Mouse (Mus musculus) liver, embryonic 15.5 days (tissue): ENCODE data around the gene Itgal. TPM values are rescaled to one million over a fixed set of nuclear protein-coding genes. Genes with fewer than 3 reads are reported as not detected.

Experiments
- ATAC-seq: fragments of 200-750 bp; cut with Nextera tagmentation; 2 replicates; pipeline ENCODE4 v1.8.0; 2017; ENCODE audit warnings: moderate number of reproducible peaks, mild to moderate bottlenecking, moderate library complexity; ENCODE audit not compliant: insufficient read depth
- H3K27ac ChIP-seq: fragments of 300-500 bp; sonication (generic); replicated peaks from 2 replicates; pipeline ENCODE4 v1.5.1; 2015; ENCODE audit warnings: mild to moderate bottlenecking, inconsistent platforms
- H3K27me3 ChIP-seq: fragments of 300-500 bp; sonication (generic); 2 replicates; pipeline ENCODE4 v1.6.1; 2015; ENCODE audit warnings: mild to moderate bottlenecking, inconsistent platforms
- H3K36me3 ChIP-seq: fragments of 300-500 bp; sonication (generic); replicated peaks from 2 replicates; pipeline ENCODE4 v1.6.1; 2015; ENCODE audit warnings: moderate library complexity, mild to moderate bottlenecking, inconsistent platforms
- H3K4me1 ChIP-seq: fragments of 300-500 bp; sonication (generic); replicated peaks from 2 replicates; pipeline ENCODE4 v1.6.1; 2015; ENCODE audit warnings: inconsistent platforms
- H3K4me2 ChIP-seq: fragments of 300-500 bp; sonication (generic); 2 replicates; pipeline ENCODE4 v1.6.1; 2015; ENCODE audit warnings: moderate library complexity, mild to moderate bottlenecking, inconsistent platforms
- H3K4me3 ChIP-seq: fragments of 300-500 bp; sonication (generic); replicated peaks from 2 replicates; pipeline ENCODE4 v1.5.1; 2015; ENCODE audit warnings: mild to moderate bottlenecking, inconsistent platforms
- H3K9ac ChIP-seq: fragments of 300-500 bp; sonication (generic); 2 replicates; pipeline ENCODE4 v1.6.1; 2015; ENCODE audit warnings: moderate library complexity, mild to moderate bottlenecking, inconsistent platforms
- H3K9me3 ChIP-seq: fragments of 300-500 bp; sonication (generic); replicated peaks from 2 replicates; pipeline ENCODE4 v1.6.1; 2016; ENCODE audit warnings: inconsistent platforms
- WGBS: fragments of 180-500 bp; shearing (Covaris S2); methylation state at CpG from one replicate; pipeline ENCODE4 v1.1.7; 2015; ENCODE audit warnings: mixed read lengths; ENCODE audit not compliant: insufficient replicate concordance; 5-methylcytosine and 5-hydroxymethylcytosine counted together
- polyA plus RNA-seq: library from polyadenylated mRNA; unstranded; fragments of >200 nt; fragmentation: Nextera tagmentation; extraction: Ambion mirVana; gene quantifications from 2 replicates; pipeline ENCODE4 v1.2.1, GENCODE M21; 2015

Gene Itgal
- polyA plus RNA-seq, 1 experiment from 2014 or later: 6.2 TPM

- Histone ChIP-seq H3K9ac (no peak overlapping the region), H3K27ac (no peak overlapping the region), H3K4me2 (no peak overlapping the region), H3K27me3 (no peaks in the 10 kb centered on the region), H3K4me1 (peaks cover 50% of the 10 kb centered on the region), H3K9me3 (no peaks in the 10 kb centered on the region), H3K36me3 (peaks cover 5% of the 10 kb centered on the region; the same call in 1 of the 2 replicates), H3K4me3 (no peak overlapping the region)
- WGBS: 43% methylated on average over 10 of the region's 10 CpGs
- ATAC-seq: no peak
Measured at GRCm38 (mm10) chr7:127262218-127262961, 33.7 kb upstream of the Itgal start.

- ATAC-seq: no peak
- no peaks in the 10 kb centered on the region for H3K27me3 ChIP-seq
- H3K9ac ChIP-seq: no peak overlapping the region
- H3K27ac ChIP-seq: no peak overlapping the region
- 90% methylated on average over 3 of the region's 3 CpGs for WGBS
- no peak overlapping the region for H3K4me3 ChIP-seq
- peaks cover 45% of the 10 kb centered on the region for H3K4me1 ChIP-seq
- no peak overlapping the region for H3K4me2 ChIP-seq
- H3K9me3 ChIP-seq: no peaks in the 10 kb centered on the region
- H3K36me3 ChIP-seq: peaks cover 9% of the 10 kb centered on the region; the same call in 1 of the 2 replicates
Measured at GRCm38 (mm10) chr7:127263526-127263925, 32.5 kb upstream of the Itgal start.

GRCm38 (mm10) chr7:127270256-127270655 lies 25.8 kb upstream of the Itgal start:
- 52% methylated on average over 2 of the region's 2 CpGs for WGBS
- peaks cover 38% of the 10 kb centered on the region for H3K36me3 ChIP-seq
- no peak overlapping the region for H3K4me2 ChIP-seq
- H3K27ac ChIP-seq: no peak overlapping the region
- H3K27me3 ChIP-seq: no peaks in the 10 kb centered on the region
- H3K9me3 ChIP-seq: no peaks in the 10 kb centered on the region
- no peak overlapping the region for H3K4me3 ChIP-seq
- no peak for ATAC-seq
- H3K9ac ChIP-seq: no peak overlapping the region
- H3K4me1 ChIP-seq: peaks cover 46% of the 10 kb centered on the region

- H3K9ac ChIP-seq: no peak overlapping the region
- no peak overlapping the region for H3K27ac ChIP-seq
- H3K4me1 ChIP-seq: peaks cover 48% of the 10 kb centered on the region
- no peak overlapping the region for H3K4me2 ChIP-seq
- WGBS: 54% methylated on average over 5 of the region's 5 CpGs
- peaks cover 38% of the 10 kb centered on the region for H3K36me3 ChIP-seq
- H3K27me3 ChIP-seq: no peaks in the 10 kb centered on the region
- ATAC-seq: no peak
- no peaks in the 10 kb centered on the region for H3K9me3 ChIP-seq
- no peak overlapping the region for H3K4me3 ChIP-seq
Measured at GRCm38 (mm10) chr7:127270666-127271065, 25.4 kb upstream of the Itgal start.

GRCm38 (mm10) chr7:127271093-127271492 lies 25.0 kb upstream of the Itgal start:
- Histone ChIP-seq H3K36me3 (peaks cover 38% of the 10 kb centered on the region), H3K27ac (no peak overlapping the region), H3K9me3 (no peaks in the 10 kb centered on the region), H3K4me2 (peak overlapping the region; percentile 93), H3K9ac (no peak overlapping the region; the same call in 1 of the 2 replicates), H3K27me3 (no peaks in the 10 kb centered on the region), H3K4me1 (peaks cover 48% of the 10 kb centered on the region), H3K4me3 (peak overlapping the region; percentile 29)
- 81% methylated on average over 4 of the region's 4 CpGs for whole genome bisulfite sequencing
- no peak for ATAC-seq

- H3K4me2 ChIP-seq: peak overlapping the region; percentile 93
- no peak overlapping the region for H3K27ac ChIP-seq
- WGBS: 85% methylated on average over 15 of the region's 15 CpGs
- peaks cover 38% of the 10 kb centered on the region for H3K36me3 ChIP-seq
- peak overlapping the region; percentile 87 for H3K4me3 ChIP-seq
- no peak for ATAC-seq
- H3K9ac ChIP-seq: peak overlapping the region; percentile 92
- H3K4me1 ChIP-seq: peaks cover 56% of the 10 kb centered on the region
- no peaks in the 10 kb centered on the region for H3K27me3 ChIP-seq
- no peaks in the 10 kb centered on the region for H3K9me3 ChIP-seq
Measured at GRCm38 (mm10) chr7:127272566-127272965, 23.5 kb upstream of the Itgal start.

- Histone ChIP-seq H3K4me2 (peak overlapping the region; percentile 93), H3K9me3 (no peaks in the 10 kb centered on the region), H3K27ac (peak overlapping the region; percentile 87), H3K36me3 (peaks cover 36% of the 10 kb centered on the region), H3K4me3 (peak overlapping the region; percentile 87), H3K9ac (peak overlapping the region; percentile 92), H3K4me1 (peaks cover 60% of the 10 kb centered on the region), H3K27me3 (no peaks in the 10 kb centered on the region)
- WGBS: 8% methylated on average over 50 of the region's 50 CpGs
- peak; percentile 32 for ATAC-seq
Measured at GRCm38 (mm10) chr7:127273118-127273923, 22.7 kb upstream of the Itgal start.

- peak within 1 kb of the TSS; percentile 87 for H3K4me3 ChIP-seq
- H3K9me3 ChIP-seq: no peaks in the 10 kb centered on the region
- H3K27ac ChIP-seq: peak within 1 kb of the TSS; percentile 87
- H3K27me3 ChIP-seq: no peaks in the 10 kb centered on the region
- H3K9ac ChIP-seq: peak within 1 kb of the TSS; percentile 92
- peak within 1 kb of the TSS; percentile 93 for H3K4me2 ChIP-seq
- peaks cover 68% of the 10 kb centered on the region for H3K4me1 ChIP-seq
- ATAC-seq: peak; percentile 82
- peaks cover 28% of the 10 kb centered on the region for H3K36me3 ChIP-seq
- 2% methylated on average over 39 of the region's 39 CpGs for WGBS
Measured at GRCm38 (mm10) chr7:127273925-127274789, 21.9 kb upstream of the Itgal start, which contains the start of gene Sephs2. Gene Sephs2 (minus strand): TSS chr7:127274055.

- Histone ChIP-seq H3K4me3 (no peak overlapping the region), H3K4me2 (no peak overlapping the region)
- 63% methylated on average over 5 of the region's 5 CpGs for WGBS
Measured at GRCm38 (mm10) chr7:127276519-127276961, 19.5 kb upstream of the Itgal start.

GRCm38 (mm10) chr7:127278311-127278710 lies 17.7 kb upstream of the Itgal start:
- Histone ChIP-seq H3K4me2 (no peak overlapping the region), H3K4me1 (peaks cover 47% of the 10 kb centered on the region), H3K36me3 (no peaks in the 10 kb centered on the region), H3K9me3 (no peaks in the 10 kb centered on the region), H3K9ac (no peak overlapping the region), H3K4me3 (no peak overlapping the region), H3K27ac (peak overlapping the region; percentile 70; the same call in 1 of the 2 replicates), H3K27me3 (no peaks in the 10 kb centered on the region)
- 10% methylated on average over 8 of the region's 8 CpGs for WGBS
- ATAC-seq: no peak

More at GRCm38 (mm10) chr7:127276519-127276961, 19.5 kb upstream of the Itgal start:
- peak; percentile 38; the same call in 1 of the 2 replicates for ATAC-seq
- Histone ChIP-seq H3K9me3 (no peaks in the 10 kb centered on the region), H3K27me3 (no peaks in the 10 kb centered on the region), H3K9ac (peak overlapping the region; percentile 18; the same call in 1 of the 2 replicates), H3K27ac (peak overlapping the region; percentile 70), H3K4me1 (peaks cover 62% of the 10 kb centered on the region), H3K36me3 (peaks cover 14% of the 10 kb centered on the region)
